Mouse (Mus musculus): Measurements from ENCODE around the gene Bcs1l. TPM values are rescaled to one million over a fixed set of nuclear protein-coding genes. Genes with fewer than 3 reads are reported as not detected.
A peak's percentile ranks its signal among the peaks of the same experiment; 100 is the strongest.

The Bcs1l gene
- total and polyA plus RNA-seq, 3 experiments = 4.8 to 36.5 (median 26.8) TPM

DNA sequence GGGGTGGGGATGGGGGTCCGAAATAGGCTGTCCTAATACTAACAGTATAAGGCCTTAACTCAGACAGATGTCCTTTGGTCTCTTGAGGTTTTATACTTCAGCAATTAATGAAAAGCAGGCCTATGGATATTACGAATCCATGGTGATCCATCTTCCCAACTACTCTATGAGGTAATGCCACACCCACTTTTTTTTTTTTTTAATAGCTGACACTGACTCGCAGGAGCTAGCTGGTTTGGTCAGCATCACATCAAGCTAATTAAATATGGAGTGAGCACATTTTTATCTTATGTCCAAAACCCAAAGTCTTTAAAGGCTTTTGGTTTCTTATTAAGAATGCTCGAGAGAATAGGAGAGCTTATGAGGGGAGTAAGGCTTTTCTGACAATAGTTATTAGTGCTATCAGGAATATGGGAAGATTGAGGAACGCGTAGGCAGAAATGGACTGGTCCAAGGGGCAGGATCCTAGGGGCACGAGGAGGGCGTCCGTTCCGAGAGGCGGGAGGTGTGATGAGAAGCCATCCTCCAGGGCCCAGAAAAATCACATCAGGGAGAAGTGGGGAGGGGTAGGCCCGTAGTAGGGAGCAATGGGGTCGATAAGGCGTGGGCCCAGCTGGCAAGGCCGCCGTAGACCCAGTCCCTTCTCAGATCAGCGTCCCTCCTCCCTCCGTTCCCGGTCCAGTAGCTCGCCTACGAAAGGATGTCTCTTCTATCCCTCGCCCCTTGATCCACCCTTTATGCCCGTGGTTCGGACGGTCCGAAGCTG, 12.6 kb downstream of the Bcs1l start:
- DNase-seq (ENCODE audit: low spot score) (no peak), ATAC-seq (ENCODE audit: extremely low read depth, insufficient number of reproducible peaks, low FRiP score, poor library complexity, severe bottlenecking) (peak; percentile 16; the same call in 1 of the 2 replicates)

DNA sequence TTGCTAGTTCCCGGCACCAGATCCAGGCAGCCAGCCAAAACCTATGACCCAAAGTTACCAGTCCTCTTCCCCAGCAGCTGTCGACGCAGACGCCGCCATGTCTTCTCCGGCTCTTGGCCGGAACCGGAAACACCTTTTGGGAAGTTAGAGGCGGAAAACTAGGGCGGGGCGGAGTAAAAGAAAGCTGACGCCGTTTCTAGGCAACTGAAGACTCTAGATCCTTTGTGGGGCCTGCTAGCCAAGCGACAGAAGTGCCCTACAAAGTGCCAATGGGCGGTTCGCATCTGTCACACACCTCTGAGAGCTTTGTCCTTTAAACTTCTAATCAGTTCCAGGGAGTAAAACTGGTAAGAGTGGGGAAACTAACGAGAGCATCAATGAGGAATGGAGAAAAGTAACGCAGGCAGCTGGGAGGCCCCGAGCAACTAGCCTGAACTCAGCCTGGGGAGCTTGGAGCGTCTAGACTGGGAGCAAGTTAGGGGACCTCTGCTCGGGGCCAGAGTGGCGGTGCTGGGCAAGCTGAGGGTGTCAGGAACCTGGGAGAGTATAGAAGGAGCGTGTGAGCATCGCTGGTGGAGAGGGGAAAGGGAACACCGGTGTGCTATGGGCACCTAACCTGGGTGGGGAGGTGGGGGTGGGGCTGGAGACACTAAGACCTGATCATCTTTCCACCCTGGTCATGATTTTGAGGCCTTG, 13.3 kb downstream of the Bcs1l start, which contains the start of the genes Rnf25 and Stk36:
Rnf25 (minus strand) TSS at position 131 of the 696 bp plus-strand sequence.
Stk36 (plus strand) TSS at position 179 of the 696 bp plus-strand sequence.
- peak; percentile 93 for ATAC-seq (ENCODE audit: extremely low read depth, insufficient number of reproducible peaks, low FRiP score, poor library complexity, severe bottlenecking)

More for the DNA sequence above, 12.6 kb downstream of the Bcs1l start:
- Histone ChIP-seq H3K27me3 (ENCODE audit: insufficient read depth, low read length) (no peaks in the 10 kb centered on the region), H3K36me3 (replicated peaks) (peaks cover 37% of the 10 kb centered on the region), H3K4me3 (ENCODE audit: low read depth, low read length) (peak overlapping the region; percentile 85), H3K4me1 (ENCODE audit: insufficient read depth, low read depth, low read length) (peaks cover 33% of the 10 kb centered on the region), H3K9me3 (replicated peaks) (no peaks in the 10 kb centered on the region)
- TF ChIP-seq CTCF (IDR thresholded peaks at IDR 0.05; ENCODE audit: low read depth, low read length) (no peak), POLR2AphosphoS5 (IDR thresholded peaks at IDR 0.05; ENCODE audit: insufficient replicate concordance, low read depth, low read length) (no peak), GATA2 (IDR thresholded peaks at IDR 0.05; ENCODE audit: borderline replicate concordance, low read depth, low read length) (no peak), GATA1 (IDR thresholded peaks at IDR 0.05; ENCODE audit: borderline replicate concordance, low read length) (no peak), TAL1 (conservative IDR thresholded peaks at IDR 0.05; ENCODE audit: low read depth, low read length) (no peak)

DNA sequence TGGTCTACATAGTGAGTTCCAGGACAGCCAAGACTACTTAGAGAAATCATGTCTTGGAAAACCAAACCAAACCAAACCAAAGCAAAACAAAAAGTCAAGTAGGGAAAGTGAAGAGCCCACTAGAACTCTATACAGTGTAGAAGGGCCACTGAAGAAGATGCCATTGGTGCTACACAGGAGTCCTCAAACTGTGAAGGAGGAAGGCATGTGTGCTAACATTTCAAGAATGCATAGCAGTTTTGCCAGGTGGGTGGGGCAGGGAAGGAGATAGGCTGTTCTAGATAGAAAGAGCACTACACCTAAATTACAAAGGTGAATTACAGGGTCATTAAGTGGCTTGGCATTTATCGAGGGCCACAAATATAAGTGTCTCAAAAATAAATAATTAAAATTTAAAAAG, 36.1 kb downstream of the Bcs1l start:
- DNase-seq (ENCODE audit: low spot score) (no peak), ATAC-seq (ENCODE audit: extremely low read depth, insufficient number of reproducible peaks, low FRiP score, poor library complexity, severe bottlenecking) (no peak)
- no peaks in the 10 kb centered on the region for H3K36me3 ChIP-seq (replicated peaks)
- peaks cover 28% of the 10 kb centered on the region for H3K27me3 ChIP-seq (ENCODE audit: insufficient read depth, low read length)
- H3K4me3 ChIP-seq (ENCODE audit: low read depth, low read length) = no peak overlapping the region
- H3K9me3 ChIP-seq (replicated peaks) = no peaks in the 10 kb centered on the region
- H3K4me1 ChIP-seq (ENCODE audit: insufficient read depth, low read depth, low read length) = no peaks in the 10 kb centered on the region
- no peak for TF ChIP-seq GATA2 (IDR thresholded peaks at IDR 0.05; ENCODE audit: borderline replicate concordance, low read depth, low read length)
- TF ChIP-seq POLR2AphosphoS5 (IDR thresholded peaks at IDR 0.05; ENCODE audit: insufficient replicate concordance, low read depth, low read length) = no peak
- TF ChIP-seq TAL1 (conservative IDR thresholded peaks at IDR 0.05; ENCODE audit: low read depth, low read length) = no peak
- TF ChIP-seq GATA1 (IDR thresholded peaks at IDR 0.05; ENCODE audit: borderline replicate concordance, low read length) = no peak
- no peak for TF ChIP-seq CTCF (IDR thresholded peaks at IDR 0.05; ENCODE audit: low read depth, low read length)

More for the DNA sequence above, 13.3 kb downstream of the Bcs1l start, which contains the start of the genes Rnf25 and Stk36:
- Histone ChIP-seq H3K4me1 (ENCODE audit: insufficient read depth, low read depth, low read length) (peaks cover 31% of the 10 kb centered on the region), H3K27me3 (ENCODE audit: insufficient read depth, low read length) (no peaks in the 10 kb centered on the region), H3K9me3 (replicated peaks) (no peaks in the 10 kb centered on the region), H3K36me3 (replicated peaks) (peaks cover 31% of the 10 kb centered on the region), H3K4me3 (ENCODE audit: low read depth, low read length) (peak within 1 kb of the TSS; percentile 85)
- peak; percentile 94 for DNase-seq (ENCODE audit: low spot score)
- TF ChIP-seq GATA2 (IDR thresholded peaks at IDR 0.05; ENCODE audit: borderline replicate concordance, low read depth, low read length) (no peak), POLR2AphosphoS5 (IDR thresholded peaks at IDR 0.05; ENCODE audit: insufficient replicate concordance, low read depth, low read length) (no peak), TAL1 (conservative IDR thresholded peaks at IDR 0.05; ENCODE audit: low read depth, low read length) (no peak), CTCF (IDR thresholded peaks at IDR 0.05; ENCODE audit: low read depth, low read length) (no peak), GATA1 (IDR thresholded peaks at IDR 0.05; ENCODE audit: borderline replicate concordance, low read length) (no peak)

DNA sequence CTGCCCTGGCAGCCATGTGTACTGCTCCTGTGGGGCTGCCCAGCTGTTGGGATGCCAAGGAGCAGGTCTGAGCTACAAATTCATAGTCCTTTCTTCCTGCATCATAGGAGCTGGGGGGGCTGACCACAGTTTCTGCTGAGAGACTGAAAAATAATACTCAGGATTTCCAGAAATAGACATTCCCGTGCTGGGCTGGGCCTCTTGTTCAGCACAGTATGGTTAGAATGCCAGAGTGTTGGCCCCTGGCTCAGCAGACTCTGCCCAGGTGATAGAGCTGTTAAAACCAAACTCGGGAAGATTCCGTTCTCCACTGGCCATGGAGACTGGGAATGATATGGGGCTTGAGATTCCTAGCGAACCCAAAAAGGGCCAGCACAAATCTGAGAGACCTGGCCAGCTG, 38.0 kb downstream of the Bcs1l start:
- Histone ChIP-seq H3K27me3 (ENCODE audit: insufficient read depth, low read length) (peaks cover 28% of the 10 kb centered on the region), H3K4me1 (ENCODE audit: insufficient read depth, low read depth, low read length) (no peaks in the 10 kb centered on the region), H3K36me3 (replicated peaks) (no peaks in the 10 kb centered on the region), H3K9me3 (replicated peaks) (no peaks in the 10 kb centered on the region), H3K4me3 (ENCODE audit: low read depth, low read length) (no peak overlapping the region)
- TF ChIP-seq POLR2AphosphoS5 (IDR thresholded peaks at IDR 0.05; ENCODE audit: insufficient replicate concordance, low read depth, low read length) (no peak), CTCF (IDR thresholded peaks at IDR 0.05; ENCODE audit: low read depth, low read length) (no peak), TAL1 (conservative IDR thresholded peaks at IDR 0.05; ENCODE audit: low read depth, low read length) (no peak), GATA1 (IDR thresholded peaks at IDR 0.05; ENCODE audit: borderline replicate concordance, low read length) (no peak), GATA2 (IDR thresholded peaks at IDR 0.05; ENCODE audit: borderline replicate concordance, low read depth, low read length) (no peak)
- DNase-seq (ENCODE audit: low spot score) = no peak
- ATAC-seq (ENCODE audit: extremely low read depth, insufficient number of reproducible peaks, low FRiP score, poor library complexity, severe bottlenecking) = no peak

DNA sequence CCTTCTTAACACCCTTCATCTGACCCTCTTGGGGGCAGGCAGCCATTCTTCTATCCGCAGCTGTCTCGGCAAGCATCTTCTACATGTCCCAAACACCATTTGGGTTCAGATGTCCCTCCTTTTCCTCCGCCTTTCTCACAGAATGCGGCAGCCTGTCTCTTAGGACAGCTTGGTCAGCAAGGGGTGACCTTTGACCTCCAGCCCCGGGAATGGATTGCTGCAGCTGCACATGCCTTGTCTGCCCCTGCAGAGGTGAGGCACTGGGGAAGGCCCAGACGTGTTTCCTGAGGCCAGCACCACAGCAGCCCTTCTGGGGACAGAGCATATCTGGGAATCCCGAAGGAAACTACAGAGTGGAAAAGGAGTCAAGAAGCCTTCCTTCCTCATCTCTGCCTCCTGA, 39.9 kb downstream of the Bcs1l start:
- H3K9me3 ChIP-seq (replicated peaks) = no peaks in the 10 kb centered on the region
- no peak for ATAC-seq (ENCODE audit: extremely low read depth, insufficient number of reproducible peaks, low FRiP score, poor library complexity, severe bottlenecking)

DNA sequence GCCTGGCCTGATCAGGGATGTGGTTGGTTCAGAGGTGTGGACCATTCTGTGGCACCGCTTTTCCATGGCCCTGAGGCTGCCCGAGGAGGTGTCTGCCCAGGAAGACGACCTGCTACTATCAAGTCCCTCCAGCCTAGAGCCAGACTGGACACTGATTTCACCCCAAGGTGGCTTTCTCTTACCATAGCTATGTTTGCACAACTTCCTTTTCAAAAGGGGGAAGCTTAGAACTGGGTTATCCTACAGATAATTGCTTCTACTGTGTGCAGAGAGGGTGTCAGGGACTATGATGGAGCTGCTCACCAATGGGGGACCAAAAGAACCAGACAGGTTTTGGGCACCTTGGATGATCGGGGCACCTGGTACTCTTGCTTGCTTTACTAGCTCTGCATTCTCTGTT, 44.6 kb downstream of the Bcs1l start:
- no peak for ATAC-seq (ENCODE audit: extremely low read depth, insufficient number of reproducible peaks, low FRiP score, poor library complexity, severe bottlenecking)
- Histone ChIP-seq H3K9me3 (replicated peaks) (no peaks in the 10 kb centered on the region), H3K36me3 (replicated peaks) (no peaks in the 10 kb centered on the region), H3K27me3 (ENCODE audit: insufficient read depth, low read length) (peaks cover 35% of the 10 kb centered on the region), H3K4me3 (ENCODE audit: low read depth, low read length) (no peak overlapping the region), H3K4me1 (ENCODE audit: insufficient read depth, low read depth, low read length) (no peaks in the 10 kb centered on the region)
- no peak for DNase-seq (ENCODE audit: low spot score)
- TF ChIP-seq GATA2 (IDR thresholded peaks at IDR 0.05; ENCODE audit: borderline replicate concordance, low read depth, low read length) = no peak
- TF ChIP-seq TAL1 (conservative IDR thresholded peaks at IDR 0.05; ENCODE audit: low read depth, low read length) = no peak
- TF ChIP-seq POLR2AphosphoS5 (IDR thresholded peaks at IDR 0.05; ENCODE audit: insufficient replicate concordance, low read depth, low read length) = no peak
- TF ChIP-seq GATA1 (IDR thresholded peaks at IDR 0.05; ENCODE audit: borderline replicate concordance, low read length) = no peak
- no peak for TF ChIP-seq CTCF (IDR thresholded peaks at IDR 0.05; ENCODE audit: low read depth, low read length)

More for the DNA sequence above, 39.9 kb downstream of the Bcs1l start:
- Histone ChIP-seq H3K4me1 (ENCODE audit: insufficient read depth, low read depth, low read length) (no peaks in the 10 kb centered on the region), H3K4me3 (ENCODE audit: low read depth, low read length) (no peak overlapping the region), H3K27me3 (ENCODE audit: insufficient read depth, low read length) (peaks cover 34% of the 10 kb centered on the region), H3K36me3 (replicated peaks) (no peaks in the 10 kb centered on the region)
- TF ChIP-seq CTCF (IDR thresholded peaks at IDR 0.05; ENCODE audit: low read depth, low read length) (no peak), TAL1 (conservative IDR thresholded peaks at IDR 0.05; ENCODE audit: low read depth, low read length) (no peak), GATA2 (IDR thresholded peaks at IDR 0.05; ENCODE audit: borderline replicate concordance, low read depth, low read length) (no peak), GATA1 (IDR thresholded peaks at IDR 0.05; ENCODE audit: borderline replicate concordance, low read length) (no peak), POLR2AphosphoS5 (IDR thresholded peaks at IDR 0.05; ENCODE audit: insufficient replicate concordance, low read depth, low read length) (no peak)
- DNase-seq (ENCODE audit: low spot score) = no peak

All from G1E (cell line).